Mouse (Mus musculus) forelimb bud, embryonic 11.5 days (tissue): Measurements from ENCODE around the gene Chrnb2.
A peak's percentile ranks its signal among the peaks of the same experiment; 100 is the strongest.

ENCODE experiments used
- DNase-seq: peaks from one replicate; pipeline ENCODE4 v3.0.0-alpha.2; 2012; ENCODE audit warnings: low read depth, low spot score

Chrnb2 gene

DNA sequence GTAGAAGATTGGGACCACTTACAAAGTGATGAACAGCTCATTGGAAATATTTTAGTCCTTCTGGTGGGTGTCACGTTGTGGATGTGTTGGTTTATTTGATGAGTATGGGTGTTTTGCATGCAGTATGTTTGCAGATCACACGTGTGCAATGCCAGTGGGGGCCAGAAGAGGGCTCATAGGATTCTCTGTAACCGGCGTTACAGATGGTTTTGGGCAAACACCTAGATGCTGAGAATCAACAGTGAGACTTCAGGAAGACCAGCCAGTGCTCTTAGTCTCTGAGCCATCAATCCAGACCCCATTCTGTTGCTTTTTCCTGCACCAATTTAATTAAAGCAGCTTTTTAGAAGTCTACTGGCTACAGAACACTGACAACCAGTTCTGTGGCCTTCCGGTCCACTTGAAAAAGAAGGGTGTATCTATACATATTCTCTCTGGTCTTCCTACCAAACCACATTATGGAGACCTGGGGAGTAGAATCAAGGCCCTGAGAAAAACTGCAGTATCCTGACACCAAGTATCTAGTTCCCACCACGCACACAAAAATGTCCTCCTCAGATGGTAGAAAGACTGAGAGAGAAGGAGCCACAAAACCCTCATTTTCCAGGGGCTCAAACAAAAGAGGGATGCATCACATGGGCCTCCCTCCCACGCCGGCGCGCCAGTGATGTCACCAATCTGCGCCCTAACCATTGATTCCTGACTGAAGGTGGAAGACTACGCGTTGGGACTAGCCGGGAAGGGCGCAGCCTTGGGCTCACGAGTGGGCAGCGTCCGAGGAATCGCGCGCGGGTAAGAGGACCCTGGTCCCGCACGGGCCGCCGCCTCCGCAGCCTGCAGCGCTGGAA lies 49.8 kb downstream of the Chrnb2 start, which contains the start of gene Adar:
Adar (plus strand) TSS at position 664 of the 848 bp plus-strand sequence.
- peak; percentile 77 for DNase-seq

DNA sequence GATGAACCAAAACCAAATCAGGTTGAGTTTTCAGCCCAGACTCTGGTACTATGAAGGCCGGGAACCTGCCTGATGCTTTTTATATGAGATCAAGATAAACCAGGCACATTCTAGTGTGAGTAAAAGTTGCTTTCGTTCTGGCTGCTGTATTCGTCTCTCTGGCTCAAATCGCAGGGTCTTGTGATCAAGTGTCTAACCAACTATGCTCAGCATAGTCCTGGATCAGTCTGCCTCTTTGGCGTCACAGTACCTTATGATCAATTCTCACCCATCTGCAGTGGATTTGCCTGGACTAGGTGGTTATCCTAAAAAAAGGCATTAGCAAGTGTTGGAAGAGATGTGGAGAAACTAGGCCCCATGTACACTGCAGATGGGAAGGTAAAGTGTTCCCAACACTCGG lies 60.4 kb downstream of the Chrnb2 start:
- DNase-seq: no peak

DNA sequence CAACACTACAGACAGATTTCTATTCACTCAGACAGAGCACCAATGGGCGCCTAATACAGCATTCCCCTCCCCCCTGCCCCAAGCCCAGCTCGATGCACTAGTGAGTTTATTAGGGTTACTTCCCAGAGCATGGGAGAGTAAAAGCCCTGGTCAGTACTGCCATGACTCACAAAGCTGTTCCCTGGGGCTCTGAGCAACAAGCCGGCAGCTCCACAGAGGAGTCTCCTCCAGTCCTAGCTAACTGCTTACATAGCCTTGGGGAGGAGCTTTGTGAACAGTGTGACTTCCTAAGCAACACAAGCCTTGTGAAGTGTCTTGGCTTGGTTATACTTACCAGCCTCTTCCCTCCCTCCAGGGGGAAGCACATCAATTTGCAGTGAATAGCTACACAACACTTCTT lies 60.8 kb downstream of the Chrnb2 start:
- no peak for DNase-seq

DNA sequence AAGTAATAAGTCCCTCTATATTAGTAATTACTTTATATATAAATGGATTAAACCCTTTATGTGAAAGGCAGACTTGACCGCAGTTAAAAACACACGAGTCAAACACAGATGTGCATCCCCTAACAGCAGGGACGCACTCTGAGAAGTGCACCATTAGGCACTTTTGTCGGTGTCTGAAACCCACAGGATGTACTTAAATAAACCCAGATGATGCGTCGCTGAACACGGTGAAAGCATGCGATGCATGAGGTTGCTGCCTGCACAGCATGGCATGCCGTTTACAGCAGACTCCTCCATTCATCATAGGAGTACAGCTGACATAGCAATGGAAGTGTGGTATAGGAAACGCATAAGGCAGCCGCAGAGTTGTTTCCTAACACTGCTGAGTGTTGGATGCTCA lies 64.0 kb downstream of the Chrnb2 start:
- peak; percentile 63 for DNase-seq

DNA sequence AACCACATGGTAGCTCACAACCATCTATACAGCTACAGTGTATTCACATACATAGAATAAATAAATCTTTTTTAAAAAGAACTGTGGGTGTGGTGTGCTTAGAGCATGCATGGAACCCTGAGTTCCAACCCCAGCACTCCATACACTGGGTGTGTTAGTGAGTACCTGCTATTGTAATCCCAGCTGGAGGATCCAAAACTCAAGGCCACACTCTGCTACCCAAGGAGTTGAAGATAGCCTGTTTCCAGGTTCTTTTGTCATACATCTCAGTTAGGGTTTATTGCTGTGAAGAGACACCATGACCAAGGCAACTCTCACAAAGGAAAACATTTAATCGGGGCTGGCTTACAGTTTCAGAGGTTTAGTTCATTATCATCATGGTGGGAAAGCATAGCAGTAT lies 65.5 kb downstream of the Chrnb2 start:
- DNase-seq: no peak
